Mouse (Mus musculus): Measurements from ENCODE around the gene Map4k2.

The Map4k2 gene

GRCm38 (mm10) chr19:6315573-6315972 lies 25.4 kb upstream of the Map4k2 start:
- no peak for DNase-seq (ENCODE audit: low read depth, low spot score)

GRCm38 (mm10) chr19:6318145-6318544 lies 22.8 kb upstream of the Map4k2 start:
- DNase-seq (ENCODE audit: low read depth, low spot score) = no peak

GRCm38 (mm10) chr19:6321358-6321757 lies 19.6 kb upstream of the Map4k2 start:
- DNase-seq (ENCODE audit: low read depth, low spot score) = peak; percentile 42

GRCm38 (mm10) chr19:6321786-6322621 lies 18.9 kb upstream of the Map4k2 start:
- DNase-seq (ENCODE audit: low read depth, low spot score) = peak; percentile 94

- DNase-seq (ENCODE audit: low read depth, low spot score) = no peak
These were observed 16.2 kb upstream of the Map4k2 start for GRCm38 (mm10) chr19:6324751-6325150.

- no peak for DNase-seq (ENCODE audit: low read depth, low spot score)
These were observed 9.8 kb upstream of the Map4k2 start for GRCm38 (mm10) chr19:6331178-6331577.

GRCm38 (mm10) chr19:6331719-6332516 lies 9.0 kb upstream of the Map4k2 start:
- peak; percentile 73 for DNase-seq (ENCODE audit: low read depth, low spot score)

GRCm38 (mm10) chr19:6333761-6334595 lies 7.0 kb upstream of the Map4k2 start:
- DNase-seq (ENCODE audit: low read depth, low spot score) = no peak

GRCm38 (mm10) chr19:6334673-6335457 lies 6.1 kb upstream of the Map4k2 start, which contains the start of gene Men1:
Gene Men1 (plus strand): TSS chr19:6334979.
- peak; percentile 99 for DNase-seq (ENCODE audit: low read depth, low spot score)

- DNase-seq (ENCODE audit: low read depth, low spot score) = peak; percentile 33
These were observed 5.5 kb upstream of the Map4k2 start for GRCm38 (mm10) chr19:6335458-6335827.

GRCm38 (mm10) chr19:6336920-6337319 lies 4.0 kb upstream of the Map4k2 start:
- no peak for DNase-seq (ENCODE audit: low read depth, low spot score)

GRCm38 (mm10) chr19:6338171-6338570 lies 2.8 kb upstream of the Map4k2 start:
- no peak for DNase-seq (ENCODE audit: low read depth, low spot score)

- DNase-seq (ENCODE audit: low read depth, low spot score) = no peak
These were observed 2.2 kb upstream of the Map4k2 start for GRCm38 (mm10) chr19:6338716-6339115.

- DNase-seq (ENCODE audit: low read depth, low spot score) = no peak
These were observed 1.7 kb upstream of the Map4k2 start for GRCm38 (mm10) chr19:6339191-6339590.

GRCm38 (mm10) chr19:6339890-6340504 lies 938 bp upstream of the Map4k2 start:
- peak; percentile 70 for DNase-seq (ENCODE audit: low read depth, low spot score)

- DNase-seq (ENCODE audit: low read depth, low spot score) = peak; percentile 16
These were observed 630 bp downstream of the Map4k2 start for GRCm38 (mm10) chr19:6341453-6342077.

- DNase-seq (ENCODE audit: low read depth, low spot score) = no peak
These were observed 1.5 kb downstream of the Map4k2 start for GRCm38 (mm10) chr19:6342276-6342933.

- DNase-seq (ENCODE audit: low read depth, low spot score) = peak; percentile 22
These were observed 2.4 kb downstream of the Map4k2 start for GRCm38 (mm10) chr19:6343066-6343925.

- DNase-seq (ENCODE audit: low read depth, low spot score) = no peak
These were observed 3.1 kb downstream of the Map4k2 start for GRCm38 (mm10) chr19:6343996-6344395.
